Mouse (Mus musculus): Measurements from ENCODE around the gene Olfr1295.

DNA sequence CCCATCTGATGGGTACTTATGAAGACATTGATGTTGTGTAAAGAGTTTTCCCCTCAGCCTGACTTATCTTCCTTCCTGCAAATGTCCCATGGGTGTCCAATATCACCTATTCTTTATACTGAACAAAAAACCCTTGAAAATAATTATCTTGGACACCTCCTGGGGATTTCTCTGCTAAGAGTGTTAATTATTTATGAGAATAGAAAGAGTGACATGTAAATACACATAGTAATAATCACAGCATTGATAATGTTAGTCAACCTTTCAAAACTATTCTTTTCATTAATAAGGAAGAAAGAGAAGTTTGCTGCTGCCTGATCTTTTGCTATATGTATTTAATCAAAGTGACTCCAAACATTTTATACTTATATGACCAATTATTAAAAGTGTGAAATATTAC, at the start of gene Olfr1295:
- TF ChIP-seq POLR2A (IDR thresholded peaks at IDR 0.05; ENCODE audit: low read depth, low read length) (no peak), ZKSCAN1 (IDR thresholded peaks at IDR 0.05; ENCODE audit: borderline replicate concordance, low read depth, low read length) (no peak), EP300 (IDR thresholded peaks at IDR 0.05; ENCODE audit: low read length) (no peak), USF1 (IDR thresholded peaks at IDR 0.05; ENCODE audit: low read depth, low read length) (no peak), CTCF (conservative IDR thresholded peaks at IDR 0.05 in 1 of 2, IDR thresholded peaks at IDR 0.05 in 1 of 2; ENCODE audit: low read depth in 2 of 2, low read length in 2 of 2) (no peak), HCFC1 (IDR thresholded peaks at IDR 0.05; ENCODE audit: low read depth, low read length) (no peak), ZMIZ1 (IDR thresholded peaks at IDR 0.05; ENCODE audit: low read depth, low read length) (no peak), MEF2A (IDR thresholded peaks at IDR 0.05; ENCODE audit: borderline replicate concordance, low read depth, low read length) (no peak), TBP (conservative IDR thresholded peaks at IDR 0.05; ENCODE audit: low read depth, low read length) (no peak), E2F4 (IDR thresholded peaks at IDR 0.05; ENCODE audit: insufficient replicate concordance, low read depth, low read length) (no peak), ZC3H11A (IDR thresholded peaks at IDR 0.05; ENCODE audit: low read depth, low read length) (no peak), SIN3A (IDR thresholded peaks at IDR 0.05; ENCODE audit: low read length) (no peak), GABPA (IDR thresholded peaks at IDR 0.05; ENCODE audit: insufficient replicate concordance, low read depth, low read length) (no peak)
